Mouse (Mus musculus): ENCODE results near the gene Daam1. TPM values are rescaled to one million over a fixed set of nuclear protein-coding genes. Genes with fewer than 3 reads are reported as not detected.

Daam1 gene
- total RNA-seq, 2 experiments from 2014 or later = 49.3 to 53.9 TPM

DNA sequence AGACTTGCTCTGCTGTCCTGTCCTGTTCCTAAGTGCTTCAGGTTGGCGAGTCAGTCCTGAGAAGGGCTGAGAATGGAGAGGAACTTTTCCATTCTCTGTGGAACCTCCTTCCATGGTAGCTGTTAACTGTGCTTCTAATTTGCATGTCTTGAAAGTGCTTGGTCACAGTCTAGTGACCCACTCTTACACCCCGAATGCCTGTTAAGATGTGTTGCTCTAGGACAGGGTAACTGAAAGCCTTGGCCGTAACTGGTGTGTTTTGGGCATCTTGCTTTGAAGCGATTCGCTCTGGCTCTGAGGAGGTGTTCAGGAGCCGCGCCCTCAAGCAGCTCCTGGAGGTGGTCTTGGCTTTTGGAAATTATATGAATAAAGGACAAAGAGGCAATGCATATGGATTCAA, 146.5 kb downstream of the Daam1 start:
- intact Hi-C loops (cut with DNase I) = no loop called here
- no peak for DNase-seq (ENCODE audit: low spot score in 2 of 2)

DNA sequence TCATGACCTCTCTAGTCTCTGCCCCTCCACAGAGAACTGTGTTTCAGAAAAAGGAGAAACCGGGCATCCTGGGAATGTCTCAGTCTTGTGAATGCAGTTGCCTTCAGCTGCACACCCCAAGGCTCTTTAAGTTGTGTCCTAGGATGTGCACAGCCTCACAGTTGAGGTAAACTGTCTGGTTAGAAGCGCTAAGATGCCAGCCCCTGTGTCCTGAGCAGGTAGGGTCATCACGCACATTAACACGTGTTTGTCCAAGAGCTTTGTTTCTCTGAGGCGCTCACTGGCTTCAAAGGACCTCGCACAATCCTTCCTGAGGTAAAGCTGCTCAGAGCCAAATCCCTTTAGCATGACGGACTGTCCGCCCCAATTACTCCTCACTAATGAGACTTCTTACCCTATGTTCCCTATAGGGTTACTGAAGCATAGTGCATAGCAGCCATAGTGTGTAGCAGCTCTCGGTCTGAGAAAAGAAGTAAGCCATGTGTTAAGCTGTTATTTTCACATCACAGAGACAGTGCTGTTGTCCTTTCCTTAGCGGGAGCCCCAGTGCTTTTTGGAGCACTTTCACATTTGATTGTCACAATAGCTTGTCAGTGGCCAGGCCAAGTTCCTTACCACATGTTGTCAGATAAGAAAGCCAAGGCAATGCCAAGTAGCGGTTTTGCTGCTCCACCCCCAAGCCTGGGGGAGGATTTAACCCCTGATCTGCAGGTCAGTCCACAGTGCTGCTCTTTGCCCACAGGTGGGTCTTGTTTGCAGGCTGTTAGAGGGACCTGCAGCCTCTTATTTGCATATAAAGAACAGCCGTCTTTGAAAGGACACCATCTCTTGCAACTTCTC, 147.9 kb downstream of the Daam1 start:
- intact Hi-C loops (cut with DNase I) = no loop called here
- DNase-seq (ENCODE audit: low spot score in 2 of 2) = no peak

DNA sequence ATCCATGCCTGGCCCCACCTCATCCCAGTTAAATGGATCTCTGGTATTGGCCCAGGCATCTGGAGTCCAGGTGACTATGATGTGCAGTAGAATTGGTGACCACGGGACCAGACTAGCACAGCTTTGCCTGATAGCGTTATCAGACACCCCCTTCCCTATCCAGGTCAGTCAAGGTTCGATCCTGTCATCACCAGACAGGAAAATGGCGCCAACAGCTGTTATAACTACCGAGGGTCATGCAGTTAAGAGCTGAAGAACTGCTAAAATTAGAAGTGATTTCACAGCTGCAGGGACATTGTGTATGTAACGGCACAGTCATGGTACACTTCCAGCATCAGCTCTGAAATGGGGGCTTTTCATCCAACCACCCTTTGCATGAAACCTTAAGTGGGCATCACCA, 149.3 kb downstream of the Daam1 start:
- DNase-seq (ENCODE audit: low spot score in 2 of 2) = no peak
- intact Hi-C loops (cut with DNase I) = loop anchor here (5.0 kb wide), 1 partner anchor 802 kb away; no protein-coding TSS in a partner anchor

DNA sequence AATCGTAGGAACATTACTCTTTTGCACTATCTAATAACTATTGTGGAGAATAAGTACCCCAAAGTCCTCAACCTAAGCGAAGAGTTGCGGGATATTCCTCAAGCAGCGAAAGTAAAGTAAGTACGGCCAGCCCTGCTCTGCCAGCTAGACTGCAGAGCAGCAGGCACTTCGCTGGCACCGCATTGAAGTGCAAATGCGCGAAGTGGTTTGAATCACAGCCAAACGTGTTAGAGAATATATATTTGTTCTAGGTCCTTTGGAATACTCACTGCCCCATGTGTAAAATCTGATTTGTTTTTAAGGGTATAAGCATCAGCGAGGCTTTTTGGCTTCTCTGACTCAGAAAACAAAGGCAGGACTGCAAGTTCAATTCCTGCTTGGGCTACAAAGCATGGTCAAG, 149.9 kb downstream of the Daam1 start:
- no peak for DNase-seq (ENCODE audit: low spot score in 2 of 2)
- intact Hi-C loops (cut with DNase I) = loop anchor here (5.0 kb wide), 1 partner anchor 802 kb away; no protein-coding TSS in a partner anchor

DNA sequence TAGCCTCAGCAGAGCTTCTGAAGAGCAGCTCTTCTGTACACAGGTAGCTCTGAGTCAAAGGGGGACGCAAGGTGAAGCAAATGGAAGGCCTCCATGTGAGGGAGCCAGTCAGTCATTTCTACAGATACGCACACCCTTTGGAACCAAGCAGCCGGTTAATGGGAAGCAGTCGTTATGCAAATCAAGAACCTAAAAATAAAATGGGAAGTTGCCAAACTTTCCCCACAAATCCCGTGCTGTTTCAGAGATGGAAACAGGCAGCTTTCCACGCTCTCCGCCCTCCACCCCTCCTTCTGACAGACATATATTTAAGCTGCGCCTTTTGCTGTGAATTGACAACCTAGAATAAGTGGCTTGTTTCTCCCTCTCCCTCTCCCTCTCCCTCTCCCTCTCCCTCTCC, 150.4 kb downstream of the Daam1 start:
- intact Hi-C loops (cut with DNase I) = loop anchor here (5.0 kb wide), 1 partner anchor 801 kb away; no protein-coding TSS in a partner anchor
- no peak for DNase-seq (ENCODE audit: low spot score in 2 of 2)

DNA sequence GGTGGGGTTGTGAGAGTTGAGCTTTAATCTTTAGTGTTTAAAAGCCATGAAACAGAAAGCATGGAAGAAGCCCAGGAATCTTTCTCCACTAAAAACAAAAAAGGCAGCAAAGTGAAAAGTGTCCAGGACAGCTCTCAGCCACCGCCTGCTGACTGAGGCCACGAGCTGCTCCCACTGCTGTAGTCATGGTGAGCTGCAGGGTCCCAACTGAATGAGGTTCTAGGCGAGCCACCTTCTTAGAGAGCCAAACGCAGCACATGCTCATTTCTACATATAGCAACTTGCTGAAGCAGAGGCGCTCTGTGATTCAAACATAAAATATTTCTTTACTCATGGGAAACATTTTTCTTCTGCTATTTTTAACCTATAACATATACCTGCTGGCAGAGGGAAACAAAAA, 150.9 kb downstream of the Daam1 start:
- intact Hi-C loops (cut with DNase I) = loop anchor here (5.0 kb wide), 1 partner anchor 801 kb away; no protein-coding TSS in a partner anchor
- no peak for DNase-seq (ENCODE audit: low spot score in 2 of 2)

DNA sequence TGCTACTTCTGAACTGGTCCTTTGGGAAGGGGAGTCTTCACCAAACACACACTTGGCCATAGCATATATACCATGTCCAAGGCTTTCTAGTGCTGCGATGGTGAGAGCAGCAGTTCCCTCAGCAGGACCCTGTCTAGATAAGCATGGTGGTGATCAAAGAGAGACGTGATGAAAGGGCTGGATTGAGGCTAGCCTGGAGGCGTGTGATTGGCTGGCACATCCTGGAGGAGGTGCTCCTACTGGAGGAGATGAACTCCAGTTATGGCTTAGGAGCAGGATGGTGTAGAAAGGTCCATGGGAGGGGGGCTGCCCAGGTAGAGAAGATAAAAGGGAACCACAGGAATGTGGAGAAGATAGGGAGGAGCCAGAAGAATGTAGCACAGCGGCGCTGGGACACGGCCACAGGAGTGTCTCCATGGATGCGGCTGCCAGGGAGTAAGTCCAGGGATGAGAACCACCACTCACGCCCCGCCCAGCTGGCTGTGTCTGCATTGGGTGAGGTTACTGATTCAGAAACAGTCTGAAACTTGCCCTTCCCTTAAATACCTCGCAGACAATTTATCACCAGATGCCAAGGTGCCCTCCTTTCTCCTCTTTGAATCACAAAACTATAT, 152.3 kb downstream of the Daam1 start:
- DNase-seq (ENCODE audit: low spot score in 2 of 2) = no peak
- intact Hi-C loops (cut with DNase I) = loop anchor here (5.0 kb wide), 1 partner anchor 799 kb away; no protein-coding TSS in a partner anchor

DNA sequence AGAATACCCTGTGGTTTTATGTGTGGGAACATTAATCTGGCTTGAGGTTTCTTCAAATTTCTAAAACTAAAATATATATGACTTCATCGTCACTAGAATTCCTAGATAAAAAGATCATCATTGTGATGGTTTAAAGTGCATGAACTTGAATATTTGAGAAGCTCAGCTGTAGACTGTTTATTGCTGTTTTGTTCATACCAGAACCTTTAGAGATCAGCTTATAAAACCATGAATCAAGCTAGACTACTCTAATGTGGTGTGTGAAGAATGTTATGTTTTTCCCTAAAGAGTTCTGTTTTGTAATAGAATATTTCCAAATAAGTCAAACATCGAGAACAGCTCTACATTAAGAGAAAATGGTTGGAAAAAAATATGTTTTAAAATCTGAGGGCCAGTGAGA, 156.3 kb downstream of the Daam1 start:
- intact Hi-C loops (cut with DNase I) = no loop called here
- DNase-seq (ENCODE audit: low spot score in 2 of 2) = no peak

DNA sequence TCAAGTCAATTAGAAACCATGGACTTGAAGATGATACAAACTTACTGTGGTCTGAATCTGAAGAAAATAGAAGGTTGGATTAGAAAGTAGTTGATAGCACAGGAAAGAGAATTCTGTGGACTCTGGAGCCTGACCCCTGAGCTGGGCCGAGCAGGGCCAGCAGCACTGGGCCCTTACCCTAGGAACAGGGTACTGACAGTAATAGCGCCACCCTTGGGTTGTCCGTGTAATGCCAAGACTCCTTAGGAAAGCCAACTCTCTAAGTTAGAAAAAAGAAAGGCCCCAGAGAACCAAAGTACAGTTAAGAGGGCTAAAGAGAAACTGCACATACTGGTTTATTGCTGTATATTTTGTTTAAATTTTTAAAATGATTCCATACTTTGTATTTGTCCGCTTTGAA, 157.0 kb downstream of the Daam1 start:
- DNase-seq (ENCODE audit: low spot score in 2 of 2) = no peak
- intact Hi-C loops (cut with DNase I) = no loop called here

DNA sequence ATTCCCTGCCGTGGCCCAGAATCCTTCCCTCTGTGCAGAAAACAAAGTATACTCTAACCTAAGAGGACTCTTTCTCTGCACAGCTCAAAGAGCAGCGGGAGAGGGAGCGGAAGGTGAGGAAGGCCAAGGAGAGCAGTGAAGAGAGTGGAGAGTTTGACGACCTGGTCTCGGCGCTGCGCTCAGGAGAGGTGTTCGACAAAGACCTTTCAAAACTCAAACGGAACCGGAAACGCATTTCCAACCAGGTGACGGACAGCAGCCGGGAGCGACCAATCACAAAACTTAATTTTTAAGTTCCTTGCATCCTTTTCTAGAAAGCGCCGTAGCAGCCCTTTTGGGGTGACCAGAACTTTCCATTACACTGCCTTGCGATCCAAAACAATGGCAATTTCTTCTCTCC, 158.7 kb downstream of the Daam1 start:
- intact Hi-C loops (cut with DNase I) = no loop called here
- DNase-seq (ENCODE audit: low spot score in 2 of 2) = no peak

DNA sequence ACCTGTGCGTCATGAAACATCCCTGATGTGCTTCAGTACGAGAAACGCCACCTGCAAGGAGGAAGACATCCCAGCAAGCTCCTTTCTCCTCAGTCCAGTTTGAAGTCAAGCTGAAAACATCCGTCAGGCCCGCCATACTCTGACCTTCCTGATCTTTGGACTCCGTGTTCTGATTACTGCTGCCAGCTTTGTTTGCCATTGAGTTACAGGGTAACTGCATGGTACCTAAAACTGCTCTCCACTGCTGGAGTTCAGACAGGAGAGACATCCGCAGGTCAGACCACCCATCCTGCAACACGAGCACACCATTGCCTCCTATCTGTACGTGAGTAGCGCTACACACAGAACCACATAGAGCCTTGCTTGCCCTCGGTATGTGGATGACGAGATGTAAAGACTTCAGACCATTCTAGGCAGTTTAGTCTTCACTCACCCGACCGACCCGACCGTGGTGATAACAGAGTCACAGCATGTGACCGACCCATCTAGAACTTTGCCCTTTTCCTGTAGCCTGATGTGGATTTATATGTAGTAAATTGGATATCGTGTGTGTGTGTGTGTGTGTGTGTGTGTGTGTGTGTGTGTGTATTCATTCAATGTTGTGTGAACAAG, 161.8 kb downstream of the Daam1 start:
- no peak for DNase-seq (ENCODE audit: low spot score in 2 of 2)
- intact Hi-C loops (cut with DNase I) = no loop called here

DNA sequence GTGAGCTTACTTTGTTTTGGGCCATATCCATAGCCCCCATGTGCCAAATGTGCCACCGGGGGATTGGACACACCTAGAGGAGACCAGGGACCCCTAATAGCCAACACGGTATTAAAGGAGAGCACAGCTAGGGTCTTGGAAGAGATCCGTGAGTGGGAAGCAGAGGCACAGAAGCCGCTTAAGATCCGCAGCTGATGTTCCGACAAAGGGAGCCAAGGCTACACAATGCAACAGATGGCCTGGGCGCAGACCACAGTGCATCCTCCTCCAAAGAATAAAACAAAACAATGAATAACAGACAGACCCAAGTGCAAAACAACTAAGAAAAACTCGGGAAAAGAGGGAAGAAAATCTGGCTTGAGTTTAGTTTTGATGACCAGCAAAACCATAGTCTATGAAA, 165.0 kb downstream of the Daam1 start:
- DNase-seq (ENCODE audit: low spot score in 2 of 2) = no peak
- intact Hi-C loops (cut with DNase I) = no loop called here

DNA sequence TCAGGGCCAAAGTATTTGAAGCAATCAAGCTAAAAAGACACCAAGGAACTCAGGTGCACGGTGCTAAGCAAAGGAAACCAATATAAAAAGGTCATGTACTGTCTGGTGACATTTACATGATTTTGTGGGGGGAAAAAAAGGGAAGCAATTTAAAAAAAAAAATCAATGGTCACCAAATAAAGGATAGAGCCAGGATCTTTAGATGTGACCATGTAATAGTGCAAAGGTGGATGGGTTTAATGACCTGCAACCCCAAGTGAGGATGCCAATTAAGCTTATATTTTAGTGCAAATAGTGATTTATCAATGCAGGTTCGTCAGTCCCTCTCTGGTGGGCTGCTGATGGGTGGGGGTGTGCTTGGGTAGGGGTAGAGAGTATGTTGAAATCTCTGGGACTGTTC, 166.0 kb downstream of the Daam1 start:
- intact Hi-C loops (cut with DNase I) = no loop called here
- DNase-seq (ENCODE audit: low spot score in 2 of 2) = no peak

DNA sequence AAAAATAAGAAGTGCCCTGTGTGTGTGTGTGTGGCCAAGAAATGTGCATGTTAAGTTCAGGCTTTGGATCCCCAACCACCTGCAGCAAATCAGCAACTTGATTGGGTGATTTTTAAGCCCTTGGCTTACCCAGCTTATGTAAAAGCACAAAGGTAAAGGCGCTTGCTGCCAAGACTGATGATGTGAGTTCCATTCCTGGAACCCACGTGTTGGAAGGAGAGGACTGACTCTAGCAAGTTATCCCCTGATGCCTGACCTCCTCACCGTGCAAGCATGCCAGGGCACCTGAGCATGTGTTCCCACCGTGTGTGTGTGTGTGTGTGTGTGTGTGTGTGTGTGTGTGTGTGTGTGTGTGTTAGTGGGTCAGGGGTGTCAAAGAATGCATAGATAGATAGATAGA, 166.5 kb downstream of the Daam1 start:
- intact Hi-C loops (cut with DNase I) = no loop called here
- no peak for DNase-seq (ENCODE audit: low spot score in 2 of 2)

DNA sequence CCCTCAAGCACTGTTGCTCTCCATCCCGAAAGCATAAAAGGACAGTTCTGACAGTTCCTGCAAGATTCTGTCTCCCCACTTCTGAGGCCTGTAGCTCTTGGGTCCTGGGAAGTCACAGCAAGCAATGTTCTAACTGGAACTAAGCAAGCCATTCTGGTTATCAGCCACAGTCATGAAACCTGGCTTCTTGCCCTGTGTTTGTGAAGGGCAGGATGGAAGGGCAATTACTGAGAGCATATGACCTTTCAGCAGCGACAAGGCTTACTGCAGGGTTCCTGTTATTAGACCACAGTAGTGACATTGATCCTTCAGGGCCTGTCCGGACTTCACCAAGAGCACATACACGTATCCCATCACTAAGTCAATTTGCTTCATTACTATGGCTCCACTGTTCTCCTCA, 167.8 kb downstream of the Daam1 start:
- DNase-seq (ENCODE audit: low spot score in 2 of 2) = no peak
- intact Hi-C loops (cut with DNase I) = no loop called here

DNA sequence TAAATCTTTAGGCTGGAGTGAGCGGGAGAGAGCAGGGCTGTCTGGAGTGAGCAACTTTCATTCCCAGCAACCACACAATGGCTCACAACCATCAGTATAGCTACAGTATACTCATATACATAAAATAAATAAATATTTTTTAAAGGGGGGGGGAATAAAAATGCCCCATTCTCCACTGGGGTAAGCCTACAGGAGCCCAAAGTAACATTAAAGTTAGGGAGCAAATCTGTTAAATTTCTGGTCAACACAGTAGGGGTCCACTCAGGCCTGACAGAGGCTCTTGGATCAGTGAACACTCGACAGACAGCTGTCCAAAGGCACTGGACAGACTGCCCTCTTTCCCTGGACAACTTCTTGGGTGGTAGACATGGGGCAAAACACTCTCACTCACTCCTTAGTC, 168.8 kb downstream of the Daam1 start:
- DNase-seq (ENCODE audit: low spot score in 2 of 2) = no peak
- intact Hi-C loops (cut with DNase I) = no loop called here

DNA sequence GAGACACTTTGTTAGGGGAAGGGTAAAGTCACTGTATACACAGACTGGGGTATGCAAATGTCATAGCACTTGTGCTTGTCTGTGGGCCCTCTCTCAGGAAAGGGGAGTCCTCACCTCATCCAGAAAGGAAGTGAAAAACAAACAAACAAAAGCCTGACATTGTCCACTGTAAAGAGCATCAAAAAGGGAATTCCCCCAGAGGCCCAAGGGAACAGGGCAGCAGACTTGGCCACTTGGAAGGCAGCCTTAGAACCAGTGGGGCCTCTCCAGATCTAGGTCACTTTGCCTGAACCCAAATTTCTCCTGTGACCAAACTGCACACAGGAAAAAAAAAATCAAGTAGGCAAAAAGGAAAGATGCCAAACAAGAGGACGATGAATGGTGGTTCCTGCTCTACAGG, 170.9 kb downstream of the Daam1 start:
- intact Hi-C loops (cut with DNase I) = no loop called here
- DNase-seq (ENCODE audit: low spot score in 2 of 2) = no peak

DNA sequence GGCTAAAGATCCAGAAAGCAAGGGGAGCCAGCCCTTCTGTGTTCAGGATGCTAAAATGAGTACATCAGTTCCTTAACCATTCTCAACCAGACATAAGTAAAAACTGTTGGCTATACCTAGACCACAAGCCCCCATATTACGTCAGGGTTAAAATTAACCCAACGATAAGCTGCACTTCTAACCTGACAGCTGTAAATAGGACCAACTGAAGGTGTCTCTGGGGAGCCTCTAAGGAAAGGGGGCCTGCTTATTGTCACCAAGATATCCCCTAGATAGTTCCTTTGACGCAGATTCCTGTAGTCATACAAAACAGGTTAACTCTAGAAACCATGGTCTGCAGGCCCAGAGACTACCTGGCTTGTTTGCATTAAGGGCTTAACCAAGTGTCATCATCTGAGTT, 174.4 kb downstream of the Daam1 start:
- intact Hi-C loops (cut with DNase I) = no loop called here

DNA sequence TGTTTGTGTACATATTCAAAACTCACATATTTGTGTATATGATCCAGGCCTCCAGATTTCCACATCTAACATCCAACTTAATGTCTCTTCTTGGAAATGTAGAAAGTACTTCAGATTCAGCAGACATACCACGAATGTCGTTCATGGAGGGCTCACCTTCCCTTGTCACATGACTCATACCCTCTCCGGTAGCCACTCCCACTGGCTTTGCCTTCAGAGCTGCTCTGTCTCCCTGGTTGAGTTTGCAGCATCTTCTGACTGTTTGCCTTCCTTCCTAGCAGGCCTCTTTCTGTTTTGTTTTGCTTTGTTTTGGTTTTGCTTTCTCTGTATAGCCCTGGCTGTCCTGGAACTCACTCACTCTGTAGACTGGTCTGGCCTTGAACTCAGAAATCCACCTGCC, 176.8 kb downstream of the Daam1 start:
- no peak for DNase-seq (ENCODE audit: low spot score in 2 of 2)
- intact Hi-C loops (cut with DNase I) = no loop called here

More for the DNA sequence above, 174.4 kb downstream of the Daam1 start:
- DNase-seq (ENCODE audit: low spot score in 2 of 2) = no peak

DNA sequence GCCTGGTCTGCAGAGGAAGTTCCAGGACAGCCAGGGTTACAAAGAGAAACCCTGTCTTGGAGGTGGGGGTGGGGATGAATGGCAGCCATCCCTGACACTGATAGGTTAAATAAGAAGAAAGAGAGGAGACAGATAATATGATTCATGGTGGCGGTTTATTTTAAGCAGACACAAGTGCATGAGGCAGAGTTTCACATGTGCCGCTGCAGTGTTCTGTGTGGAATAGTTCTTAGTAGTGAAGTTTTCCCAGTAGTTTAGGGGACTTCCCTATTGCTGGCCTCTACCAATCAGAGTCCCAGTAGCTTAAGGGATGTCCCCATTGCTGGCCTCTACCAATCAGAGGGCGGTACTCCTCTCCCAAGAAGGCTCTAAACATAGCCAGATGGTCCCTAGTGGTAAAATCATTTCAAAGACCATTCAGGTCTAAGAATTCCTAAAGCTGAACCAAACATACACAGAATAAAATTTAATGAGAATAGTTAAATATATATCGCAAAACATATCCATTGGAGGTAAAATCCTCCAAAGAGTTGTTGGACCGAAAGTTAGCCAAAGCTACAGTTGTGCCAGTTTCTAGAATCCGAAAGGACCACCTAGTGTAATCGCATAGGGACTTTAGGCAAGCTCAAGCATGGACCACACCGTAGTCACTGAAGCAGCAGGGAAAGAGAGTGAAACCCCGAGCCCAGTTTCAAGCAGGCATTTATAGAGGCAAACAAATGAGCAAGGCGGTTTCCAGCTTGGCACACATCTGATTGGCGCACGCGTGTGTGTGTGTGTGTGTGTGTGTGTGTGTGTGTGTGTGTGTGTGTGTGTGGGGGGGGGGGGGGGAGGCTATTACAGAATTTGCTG, 178.4 kb downstream of the Daam1 start:
- no peak for DNase-seq (ENCODE audit: low spot score in 2 of 2)
- intact Hi-C loops (cut with DNase I) = no loop called here
